Mouse (Mus musculus) heart, embryonic 16.5 days (tissue): Measurements from ENCODE around the gene Pagr1a. TPM values are rescaled to one million over a fixed set of nuclear protein-coding genes. Genes with fewer than 3 reads are reported as not detected.

Experiments
- ATAC-seq: fragments of 200-750 bp; cut with Nextera tagmentation; replicated peaks from 2 replicates; pipeline ENCODE4 v1.8.0; 2017; ENCODE audit warnings: moderate number of reproducible peaks; ENCODE audit not compliant: insufficient read depth, low FRiP score; ENCODE audit errors: extremely low read depth
- H3K27ac ChIP-seq: fragments of 300-500 bp; sonication (generic); 2 replicates; pipeline ENCODE4 v1.5.1; 2014; ENCODE audit warnings: mild to moderate bottlenecking, low read length, control low read depth, moderate library complexity
- H3K27me3 ChIP-seq: fragments of 300-500 bp; sonication (generic); 2 replicates; pipeline ENCODE4 v1.6.1; 2014; ENCODE audit warnings: low read length, mixed read lengths; ENCODE audit not compliant: control insufficient read depth, insufficient read depth
- H3K36me3 ChIP-seq: fragments of 300-500 bp; sonication (generic); 2 replicates; pipeline ENCODE4 v1.6.1; 2014; ENCODE audit not compliant: control insufficient read depth, insufficient read depth
- H3K4me1 ChIP-seq: fragments of 300-500 bp; sonication (generic); 2 replicates; pipeline ENCODE4 v1.6.1; 2014; ENCODE audit warnings: low read length, mixed read lengths; ENCODE audit not compliant: control insufficient read depth, insufficient read depth
- H3K4me2 ChIP-seq: fragments of 300-500 bp; sonication (generic); 2 replicates; pipeline ENCODE4 v1.6.1; 2014; ENCODE audit warnings: low read depth, mild to moderate bottlenecking, control low read depth, low read length
- H3K4me3 ChIP-seq: fragments of 300-500 bp; sonication (generic); 2 replicates; pipeline ENCODE4 v1.5.1; 2014; ENCODE audit warnings: mild to moderate bottlenecking, control low read depth, low read length
- H3K9ac ChIP-seq: fragments of 300-500 bp; sonication (generic); 2 replicates; pipeline ENCODE4 v1.6.1; 2014; ENCODE audit warnings: low read length, control low read depth
- H3K9me3 ChIP-seq: fragments of 300-500 bp; sonication (generic); replicated peaks from 2 replicates; pipeline ENCODE4 v1.6.1; 2016; ENCODE audit warnings: low read length; ENCODE audit not compliant: control insufficient read depth
- WGBS: fragments of 180-500 bp; shearing (Covaris S2); extraction: QIAGEN DNeasy Blood & Tissue Kit; methylation state at CpG from one replicate; pipeline ENCODE4 v1.1.7; 2014; 5-methylcytosine and 5-hydroxymethylcytosine counted together
- microRNA-seq: library from miRNA; unstranded; fragments of <30 nt; microRNA quantifications from one replicate; pipeline ENCODE4, GENCODE M21; 2017
- polyA plus RNA-seq: library from polyadenylated mRNA; unstranded; fragments of >200 nt; fragmentation: Nextera tagmentation; extraction: Ambion mirVana; gene quantifications from 2 replicates; pipeline ENCODE4 v1.2.1, GENCODE M21; 2015

Pagr1a gene
- polyA plus RNA-seq, 1 experiment from 2014 or later = 61.0 TPM

DNA sequence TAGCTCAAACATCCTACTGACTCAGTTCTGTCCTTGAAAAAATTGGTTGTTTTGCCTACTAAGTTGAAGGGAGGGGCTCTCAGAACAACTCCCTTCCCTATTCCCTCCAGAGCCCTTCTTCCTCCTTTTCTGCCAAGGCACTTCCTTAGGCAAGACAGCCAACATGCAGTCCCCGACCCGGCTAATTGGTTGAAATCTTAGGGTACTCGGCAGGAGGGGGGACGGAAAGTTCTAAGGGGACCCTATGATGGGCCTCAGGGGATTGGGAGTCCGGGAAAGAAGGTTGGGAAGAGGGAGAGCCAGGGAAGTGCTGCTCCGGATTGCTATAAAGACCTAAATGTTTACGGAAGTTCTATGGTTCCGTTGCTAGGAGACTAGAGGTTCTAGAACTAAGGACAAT, 41.7 kb downstream of the Pagr1a start:
- Histone ChIP-seq H3K27me3 (no peaks in the 10 kb centered on the region), H3K4me1 (peaks cover 11% of the 10 kb centered on the region), H3K9me3 (no peaks in the 10 kb centered on the region), H3K4me2 (peak overlapping the region; percentile 89), H3K27ac (peak overlapping the region; percentile 97), H3K4me3 (peak overlapping the region; percentile 100), H3K9ac (peak overlapping the region; percentile 63), H3K36me3 (peaks cover 24% of the 10 kb centered on the region)
- no peak for ATAC-seq
- 4% methylated on average over 8 of the region's 8 CpGs for WGBS

DNA sequence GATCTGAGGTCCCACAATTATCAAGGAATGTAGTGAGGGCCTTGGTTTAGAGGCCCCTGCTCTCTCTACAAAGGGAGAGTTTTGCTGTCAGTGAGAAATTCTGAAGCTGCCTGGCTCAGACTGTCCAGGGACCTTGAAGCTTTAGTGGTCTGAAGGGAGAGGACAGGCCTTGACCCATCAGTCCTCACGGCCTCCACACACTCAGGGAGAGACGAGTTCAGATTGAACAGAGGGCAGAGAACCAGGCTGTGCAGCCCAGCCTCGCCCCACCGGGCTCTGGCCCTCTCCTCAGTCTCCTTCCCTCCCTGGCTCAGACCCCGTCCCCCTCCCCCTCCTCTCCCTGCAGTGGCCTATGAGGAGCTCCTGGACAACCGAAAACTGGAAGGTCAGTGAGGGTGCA, 49.8 kb downstream of the Pagr1a start:
- Histone ChIP-seq H3K9ac (no peak overlapping the region), H3K27me3 (peaks cover 12% of the 10 kb centered on the region), H3K27ac (no peak overlapping the region), H3K9me3 (no peaks in the 10 kb centered on the region), H3K36me3 (no peaks in the 10 kb centered on the region), H3K4me2 (no peak overlapping the region), H3K4me1 (no peaks in the 10 kb centered on the region), H3K4me3 (no peak overlapping the region)
- ATAC-seq = no peak
- 64% methylated on average over 6 of the region's 6 CpGs for WGBS

DNA sequence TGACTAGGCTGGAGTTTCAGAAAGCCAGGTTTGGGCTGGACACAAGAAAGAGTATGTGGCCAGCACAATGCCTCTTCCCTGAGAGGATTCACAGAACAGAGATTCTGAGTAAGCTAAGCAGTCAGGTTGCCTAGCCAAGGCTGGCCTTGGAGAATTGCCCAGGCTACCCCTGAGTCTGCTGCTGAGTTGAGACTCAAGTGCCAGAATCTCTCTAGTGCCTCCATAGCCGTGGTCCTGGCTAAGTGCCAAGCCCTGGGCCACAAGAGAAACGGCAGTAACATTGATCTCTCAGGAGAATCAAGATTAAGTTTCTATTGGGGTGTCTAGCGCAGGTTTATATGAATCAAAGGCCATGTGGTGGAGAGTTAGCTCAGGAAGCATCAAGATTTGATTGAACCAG, 51.6 kb downstream of the Pagr1a start:
- Histone ChIP-seq H3K9ac (no peak overlapping the region), H3K9me3 (no peaks in the 10 kb centered on the region), H3K27ac (no peak overlapping the region), H3K36me3 (no peaks in the 10 kb centered on the region), H3K4me1 (no peaks in the 10 kb centered on the region), H3K4me2 (no peak overlapping the region), H3K27me3 (peaks cover 12% of the 10 kb centered on the region), H3K4me3 (no peak overlapping the region)
- ATAC-seq = no peak
- 40% methylated on average over 3 of the region's 3 CpGs for WGBS

Small RNA genes lying within 50 kb of the gene (microRNA-seq; reads per million reads assigned to microRNA genes)
- not detected for gene Gm44343

Other genes with a start within 250 kb of the Pagr1a start
- 80.8 and 84.6 TPM in 2 replicates for gene Ypel3, start 240.4 kb downstream of the Pagr1a start, polyA plus RNA-seq
- 0.09 and 0.58 TPM in 2 replicates for gene Tbx6, start 235.9 kb downstream of the Pagr1a start, polyA plus RNA-seq
- gene Ppp4c, start 224.9 kb downstream of the Pagr1a start, polyA plus RNA-seq = 133 and 159 TPM in 2 replicates
- 0.86 and 1.4 TPM in 2 replicates for gene Fam57b, start 219.7 kb downstream of the Pagr1a start, polyA plus RNA-seq
- gene 4930451I11Rik, start 185.7 kb downstream of the Pagr1a start, polyA plus RNA-seq = not detected in 2 replicates
- gene Doc2a, start 169.9 kb downstream of the Pagr1a start, polyA plus RNA-seq = not detected in 2 replicates
- gene Hirip3, start 155.4 kb downstream of the Pagr1a start, polyA plus RNA-seq = 19.8 and 22.2 TPM in 2 replicates
- gene Ino80e, start 155.0 kb downstream of the Pagr1a start, polyA plus RNA-seq = 50.5 and 52.0 TPM in 2 replicates
- 31.1 and 35.4 TPM in 2 replicates for gene Taok2, start 132.6 kb downstream of the Pagr1a start, polyA plus RNA-seq
- gene Tmem219, start 94.4 kb downstream of the Pagr1a start, polyA plus RNA-seq = 19.6 and 22.5 TPM in 2 replicates
- 13.3 TPM in 2 replicates for gene Kctd13, start 88.5 kb downstream of the Pagr1a start, polyA plus RNA-seq
- gene Asphd1, start 67.8 kb downstream of the Pagr1a start, polyA plus RNA-seq = not detected in 2 replicates
- 0.53 and 1.0 TPM in 2 replicates for gene Sez6l2, start 66.8 kb downstream of the Pagr1a start, polyA plus RNA-seq
- 85.1 and 89.4 TPM in 2 replicates for gene Cdipt, start 41.4 kb downstream of the Pagr1a start, polyA plus RNA-seq
- 1.2 and 1.6 TPM in 2 replicates for gene Cdiptos, start 41.3 kb downstream of the Pagr1a start, polyA plus RNA-seq
- gene Mvp, start 2.7 kb downstream of the Pagr1a start, polyA plus RNA-seq = 15.9 and 20.6 TPM in 2 replicates
- 0.75 TPM in 1 of 2 replicates, not detected in the other for gene Pagr1b, start 868 bp downstream of the Pagr1a start, polyA plus RNA-seq
- gene Gm42742, start 3.7 kb upstream of the Pagr1a start, polyA plus RNA-seq = 15.4 and 38.5 TPM in 2 replicates
- gene Prrt2, start 3.9 kb upstream of the Pagr1a start, polyA plus RNA-seq = 1.6 and 2.4 TPM in 2 replicates
- 31.5 and 34.1 TPM in 2 replicates for gene Maz, start 9.7 kb upstream of the Pagr1a start, polyA plus RNA-seq
- gene Kif22, start 25.1 kb upstream of the Pagr1a start, polyA plus RNA-seq = 80.4 and 81.6 TPM in 2 replicates
- 18.3 TPM in 1 of 2 replicates, not detected in the other for gene Zg16, start 70.0 kb upstream of the Pagr1a start, polyA plus RNA-seq
- 4.9 and 8.4 TPM in 2 replicates for gene AI467606, start 74.0 kb upstream of the Pagr1a start, polyA plus RNA-seq
- gene Qprt, start 104.9 kb upstream of the Pagr1a start, polyA plus RNA-seq = 2.1 and 2.6 TPM in 2 replicates
- 1.2 and 2.6 TPM in 2 replicates for gene Spn, start 120.5 kb upstream of the Pagr1a start, polyA plus RNA-seq
- gene Cd2bp2, start 178.7 kb upstream of the Pagr1a start, polyA plus RNA-seq = 42.2 and 44.4 TPM in 2 replicates
- 15.2 and 22.3 TPM in 2 replicates for gene Tbc1d10b, start 191.1 kb upstream of the Pagr1a start, polyA plus RNA-seq
- 16.2 and 31.6 TPM in 2 replicates for gene Mylpf, start 191.5 kb upstream of the Pagr1a start, polyA plus RNA-seq
- gene Zfp553, start 215.7 kb upstream of the Pagr1a start, polyA plus RNA-seq = 21.0 and 21.9 TPM in 2 replicates
- gene Sept1, start 215.8 kb upstream of the Pagr1a start, polyA plus RNA-seq = 35.1 and 57.5 TPM in 2 replicates
- gene Zfp771, start 226.9 kb upstream of the Pagr1a start, polyA plus RNA-seq = 38.0 and 39.6 TPM in 2 replicates
- 129 and 142 TPM in 2 replicates for gene Dctpp1, start 243.4 kb upstream of the Pagr1a start, polyA plus RNA-seq